Mouse (Mus musculus) CD8-positive naive resting alpha-beta T cell, adult 57 days (primary cell): ENCODE data around the gene Gm44579. TPM values are rescaled to one million over a fixed set of nuclear protein-coding genes. Genes with fewer than 3 reads are reported as not detected.

Source experiments
- total RNA-seq: library from RNA; stranded (reverse); gene quantifications from one replicate; pipeline ENCODE4 v1.2.4, GENCODE M21; 2023

Gm44579 gene
- total RNA-seq, result not detected

GRCm38 (mm10) chr15:98220877-98221276 lies at the start of gene Gm44579, which contains the start of gene Olfr287:
Gm44579 (minus strand) TSS chr15:98220977.
Olfr287 (minus strand) TSS chr15:98221056.

GRCm38 (mm10) chr15:98257193-98257592 lies 36.4 kb upstream of the Gm44579 start, which contains the start of gene H1fnt:
H1fnt (minus strand) TSS chr15:98257293.

DNA sequence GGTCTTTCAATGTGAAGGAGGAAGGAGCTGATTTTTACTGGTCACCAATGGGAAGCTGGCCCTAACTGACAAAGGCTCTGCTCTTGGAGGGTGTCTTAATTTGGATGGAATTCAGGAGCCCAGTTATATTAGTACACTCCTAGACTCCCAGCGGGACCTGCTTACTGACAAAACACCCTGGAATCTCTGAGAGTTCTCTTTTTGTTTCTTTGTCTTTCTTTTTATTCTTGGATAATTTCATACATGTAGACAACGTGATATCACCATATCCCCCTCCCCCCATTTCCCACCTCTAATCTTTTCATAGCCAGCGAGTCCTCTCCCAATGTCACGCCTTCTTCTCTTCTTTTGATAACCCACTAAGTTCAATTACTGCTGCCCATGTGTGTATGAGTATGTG lies 13.6 kb upstream of the Gm44579 start, which contains the start of gene Olfr286:
Olfr286 (minus strand) TSS at position 101 of the 400 bp plus-strand sequence.

DNA sequence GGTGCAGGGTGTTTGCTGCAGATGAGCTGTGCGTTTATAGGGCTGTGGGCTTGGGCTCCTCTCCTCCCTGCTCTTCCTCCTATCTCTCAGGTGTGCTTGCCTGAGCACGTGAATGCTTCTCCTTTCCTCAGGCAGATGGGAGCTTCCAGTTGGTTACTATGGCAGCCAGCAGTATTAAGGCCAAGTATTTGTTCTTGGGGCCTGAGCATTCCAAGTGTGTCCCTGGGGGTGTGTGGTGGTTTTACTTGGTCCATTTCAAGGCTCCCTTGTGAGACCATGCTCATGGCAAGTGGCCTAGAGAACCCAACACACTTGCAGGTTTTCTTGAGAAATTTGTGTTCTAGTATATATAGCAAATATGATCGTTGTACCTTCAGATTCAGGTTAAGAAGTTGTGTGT lies 25.3 kb downstream of the Gm44579 start, which contains the start of gene Olfr288:
Olfr288 (minus strand) TSS at position 101 of the 400 bp plus-strand sequence.

DNA sequence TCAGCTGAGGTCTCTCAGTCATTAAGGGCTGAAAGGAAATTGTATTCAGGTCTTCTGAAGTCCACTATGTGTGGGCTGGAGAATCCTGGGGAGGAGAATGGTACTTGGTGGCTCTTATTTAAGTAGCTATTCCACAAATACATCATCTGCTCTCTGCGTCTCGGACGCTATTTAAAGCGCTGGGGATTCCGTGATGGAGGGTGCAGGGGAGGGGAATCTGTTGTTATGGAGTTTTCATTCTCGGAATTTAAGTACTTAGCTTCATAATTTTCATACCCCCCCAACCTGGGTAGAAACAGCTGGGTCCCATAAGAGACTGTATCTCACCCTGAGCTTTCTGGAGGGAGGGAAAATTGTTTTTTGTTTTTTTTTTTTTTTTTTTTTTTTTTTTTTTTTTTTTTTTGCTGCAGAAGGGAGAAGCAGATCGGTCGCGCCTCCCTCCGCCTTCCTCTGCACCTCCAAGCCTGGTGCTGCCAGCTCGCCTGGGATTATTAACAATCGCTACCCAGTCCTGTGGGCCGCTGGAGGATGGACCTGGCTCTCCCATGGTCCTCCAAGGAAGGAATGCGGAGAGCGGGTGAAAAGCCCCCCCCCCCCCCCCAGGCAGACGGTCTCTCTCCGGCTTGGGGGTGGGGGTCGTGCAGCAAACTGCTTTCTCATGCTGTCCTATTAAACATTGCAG lies 53.7 kb downstream of the Gm44579 start, which contains the start of gene Ccdc184:
Ccdc184 (plus strand) TSS at position 196 of the 682 bp plus-strand sequence.

GRCm38 (mm10) chr15:98165525-98165924 lies 55.3 kb downstream of the Gm44579 start, which contains the start of gene Asb8:
Asb8 (minus strand) TSS chr15:98165625.

Other genes with a start within 250 kb of the Gm44579 start
- 0.24 TPM for gene Col2a1, start 216.3 kb downstream of the Gm44579 start, total RNA-seq
- 9.5 TPM for gene Pfkm, start 128.4 kb downstream of the Gm44579 start, total RNA-seq
- 50.0 TPM for gene Senp1, start 127.2 kb downstream of the Gm44579 start, total RNA-seq
- 18.6 TPM for gene Asb8, start 55.4 kb downstream of the Gm44579 start, total RNA-seq
- gene Ccdc184, start 53.8 kb downstream of the Gm44579 start, total RNA-seq, result not detected
- gene Olfr288, start 25.4 kb downstream of the Gm44579 start, total RNA-seq, result not detected
- gene Olfr287, start 79 bp upstream of the Gm44579 start, total RNA-seq, result not detected
- not detected for gene Olfr286, start 13.5 kb upstream of the Gm44579 start, total RNA-seq
- gene H1fnt, start 36.3 kb upstream of the Gm44579 start, total RNA-seq, result not detected
- gene Zfp641, start 75.2 kb upstream of the Gm44579 start, total RNA-seq, result not detected
- not detected for gene Olfr285, start 96.4 kb upstream of the Gm44579 start, total RNA-seq
- gene Olfr284, start 120.0 kb upstream of the Gm44579 start, total RNA-seq, result not detected
- gene Olfr283, start 160.0 kb upstream of the Gm44579 start, total RNA-seq, result not detected
- not detected for gene Olfr282, start 210.2 kb upstream of the Gm44579 start, total RNA-seq
- gene Olfr281, start 231.6 kb upstream of the Gm44579 start, total RNA-seq, result not detected
- not detected for gene OR5BS1P, start 248.9 kb upstream of the Gm44579 start, total RNA-seq